Mouse (Mus musculus) hindbrain, embryonic 14.5 days (tissue): ENCODE measurements at regions not wholly inside any gene's neighbourhood (a gene's known extent, or its start where the extent isn't known, plus 50 kb on each side); places are given as distances from the start of the nearest gene placed in this dataset.

Experiments used
- ATAC-seq: fragments of 200-750 bp; cut with Nextera tagmentation; 2 replicates; pipeline ENCODE4 v1.8.0; 2017; ENCODE audit warnings: moderate number of reproducible peaks, mild to moderate bottlenecking, moderate TSS enrichment, moderate library complexity; ENCODE audit not compliant: low FRiP score
- DNase-seq: peaks from one replicate; pipeline ENCODE4 v3.0.0-alpha.2; 2015; ENCODE audit warnings: low spot score
- H3K27ac ChIP-seq: fragments of 300-500 bp; sonication (generic); 2 replicates; pipeline ENCODE4 v1.5.1; 2014; ENCODE audit warnings: mild to moderate bottlenecking, moderate library complexity
- H3K27me3 ChIP-seq: fragments of 300-500 bp; sonication (generic); 2 replicates; pipeline ENCODE4 v1.6.1; 2014; ENCODE audit warnings: mild to moderate bottlenecking, low read length, mixed read lengths; ENCODE audit not compliant: control insufficient read depth, insufficient read depth
- H3K36me3 ChIP-seq: fragments of 300-500 bp; sonication (generic); replicated peaks from 2 replicates; pipeline ENCODE4 v1.6.1; 2014; ENCODE audit not compliant: control insufficient read depth, insufficient read depth
- H3K4me1 ChIP-seq: fragments of 300-500 bp; sonication (generic); replicated peaks from 2 replicates; pipeline ENCODE4 v1.6.1; 2014; ENCODE audit warnings: antibody characterized with exemption, low read length, mixed read lengths; ENCODE audit not compliant: control insufficient read depth, insufficient read depth
- H3K4me2 ChIP-seq: fragments of 300-500 bp; sonication (generic); replicated peaks from 2 replicates; pipeline ENCODE4 v1.6.1; 2014; ENCODE audit warnings: mild to moderate bottlenecking, moderate library complexity
- H3K4me3 ChIP-seq: fragments of 300-500 bp; sonication (generic); replicated peaks from 2 replicates; pipeline ENCODE4 v1.5.1; 2014; ENCODE audit warnings: mild to moderate bottlenecking, low read length
- H3K9ac ChIP-seq: fragments of 300-500 bp; sonication (generic); 2 replicates; pipeline ENCODE4 v1.6.1; 2014
- H3K9me3 ChIP-seq: fragments of 300-500 bp; sonication (generic); 2 replicates; pipeline ENCODE4 v1.6.1; 2016; ENCODE audit warnings: low read length; ENCODE audit not compliant: control insufficient read depth
- WGBS: fragments of 180-500 bp; shearing (Covaris S2); extraction: QIAGEN DNeasy Blood & Tissue Kit; methylation state at CpG from one replicate; pipeline ENCODE4 v1.1.7; 2014; 5-methylcytosine and 5-hydroxymethylcytosine counted together

DNA sequence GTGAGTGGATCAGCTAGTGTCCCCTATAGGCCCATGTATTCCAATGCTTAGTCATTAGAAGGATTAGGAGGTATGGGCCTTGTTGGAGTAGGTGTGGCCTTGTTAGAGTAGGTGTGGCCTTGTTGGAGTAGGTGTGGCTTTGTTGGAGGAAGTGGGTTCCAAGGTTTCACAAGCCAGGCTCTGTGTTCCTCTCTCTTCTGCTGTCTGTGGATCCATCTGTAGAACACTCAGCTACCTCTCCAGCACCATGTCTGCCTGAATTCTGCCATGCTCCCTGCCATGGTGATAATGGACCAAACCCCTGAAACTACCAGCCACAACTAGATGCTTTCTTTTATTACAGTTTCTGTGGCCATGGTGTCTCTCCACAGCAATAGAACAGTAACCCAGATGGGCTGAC lies 235.7 kb upstream of the Nr5a2 start:
- H3K36me3 ChIP-seq = no peaks in the 10 kb centered on the region
- H3K27ac ChIP-seq = no peak overlapping the region
- no peak overlapping the region for H3K9ac ChIP-seq
- H3K4me3 ChIP-seq = no peak overlapping the region
- ATAC-seq = no peak
- no peak for DNase-seq
- no peaks in the 10 kb centered on the region for H3K4me1 ChIP-seq
- no peak overlapping the region for H3K4me2 ChIP-seq
- H3K9me3 ChIP-seq = no peaks in the 10 kb centered on the region
- H3K27me3 ChIP-seq = no peaks in the 10 kb centered on the region

DNA sequence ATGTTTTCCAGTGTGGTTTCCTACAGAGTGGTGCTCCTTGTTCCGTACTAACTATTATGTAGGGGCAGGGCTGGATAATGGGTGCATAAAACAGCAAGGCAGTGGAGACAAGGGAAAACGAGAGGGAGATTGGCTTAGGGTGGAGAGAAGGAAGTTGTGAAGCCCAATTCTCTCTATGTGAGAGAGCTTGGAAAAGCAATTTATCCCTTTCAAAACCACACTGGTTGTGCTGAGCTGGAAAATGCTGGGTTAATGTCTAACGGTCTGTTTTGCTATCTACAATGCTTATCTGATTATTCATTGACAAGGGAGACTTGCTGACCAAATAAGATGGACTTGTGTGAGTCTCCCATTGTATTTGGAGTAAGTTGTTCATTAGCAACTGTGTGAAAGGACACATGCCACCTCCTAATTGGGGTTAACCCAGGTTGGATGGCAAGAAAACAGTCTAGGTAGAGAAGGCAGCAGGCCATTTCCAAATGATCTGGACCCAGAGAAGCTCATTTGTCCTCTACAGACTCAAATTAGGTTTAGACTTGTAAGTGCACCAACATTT lies 234.9 kb upstream of the Nr5a2 start:
- no peaks in the 10 kb centered on the region for H3K36me3 ChIP-seq
- no peaks in the 10 kb centered on the region for H3K27me3 ChIP-seq
- H3K4me3 ChIP-seq = no peak overlapping the region
- H3K27ac ChIP-seq = no peak overlapping the region
- H3K9me3 ChIP-seq = no peaks in the 10 kb centered on the region
- ATAC-seq = no peak
- DNase-seq = no peak
- no peak overlapping the region for H3K4me2 ChIP-seq
- no peaks in the 10 kb centered on the region for H3K4me1 ChIP-seq
- no peak overlapping the region for H3K9ac ChIP-seq
- 56% methylated on average over 3 of the region's 3 CpGs for WGBS

- no peaks in the 10 kb centered on the region for H3K9me3 ChIP-seq
- ATAC-seq (no peak), DNase-seq (no peak)
- no peak overlapping the region for H3K9ac ChIP-seq
- WGBS = 97% methylated on average over 4 of the region's 4 CpGs
- no peak overlapping the region for H3K27ac ChIP-seq
- no peak overlapping the region for H3K4me3 ChIP-seq
- H3K27me3 ChIP-seq = no peaks in the 10 kb centered on the region
- H3K4me1 ChIP-seq = peaks cover 4% of the 10 kb centered on the region; the same call in 1 of the 2 replicates
- no peaks in the 10 kb centered on the region for H3K36me3 ChIP-seq
- no peak overlapping the region for H3K4me2 ChIP-seq
Measured at GRCm38 (mm10) chr1:137178231-137178630, 218.0 kb upstream of the Nr5a2 start.

DNA sequence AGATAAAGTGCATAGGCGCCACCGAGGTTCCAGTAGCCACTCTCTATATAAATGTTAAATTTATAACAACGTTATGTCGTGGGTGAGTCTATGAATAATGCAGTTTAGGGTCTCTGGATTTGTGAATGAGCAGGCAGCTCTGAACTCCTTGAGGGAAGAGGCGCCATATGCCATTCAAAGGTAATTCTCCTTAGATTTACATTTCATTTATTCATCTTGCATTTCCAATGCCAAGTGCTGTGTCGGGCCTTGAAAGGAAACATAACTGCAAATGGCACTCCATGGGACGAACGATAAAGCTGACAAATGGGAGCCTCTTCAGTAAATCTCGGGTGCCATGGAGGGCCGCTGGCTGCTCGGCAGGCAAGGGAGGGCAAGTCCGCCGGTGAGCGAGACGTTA lies 216.4 kb upstream of the Nr5a2 start:
- H3K4me1 ChIP-seq = peaks cover 4% of the 10 kb centered on the region; the same call in 1 of the 2 replicates
- WGBS = 53% methylated on average over 15 of the region's 15 CpGs

GRCm38 (mm10) chr1:137174081-137174480 lies 213.8 kb upstream of the Nr5a2 start:
- 22% methylated on average over 5 of the region's 5 CpGs for WGBS
- Histone ChIP-seq H3K36me3 (no peaks in the 10 kb centered on the region), H3K4me3 (no peak overlapping the region), H3K27ac (no peak overlapping the region), H3K4me2 (no peak overlapping the region), H3K4me1 (peaks cover 4% of the 10 kb centered on the region; the same call in 1 of the 2 replicates), H3K9ac (no peak overlapping the region), H3K9me3 (no peaks in the 10 kb centered on the region), H3K27me3 (no peaks in the 10 kb centered on the region)
- ATAC-seq = no peak
- DNase-seq = no peak

More for the DNA sequence above, 216.4 kb upstream of the Nr5a2 start:
- Histone ChIP-seq H3K9me3 (no peaks in the 10 kb centered on the region), H3K9ac (no peak overlapping the region), H3K36me3 (no peaks in the 10 kb centered on the region), H3K4me3 (no peak overlapping the region), H3K27ac (no peak overlapping the region), H3K4me2 (0 out of 2 replicates have a peak overlapping the region, but pooled peaks have one; percentile 6), H3K27me3 (no peaks in the 10 kb centered on the region)
- ATAC-seq (no peak), DNase-seq (no peak)

DNA sequence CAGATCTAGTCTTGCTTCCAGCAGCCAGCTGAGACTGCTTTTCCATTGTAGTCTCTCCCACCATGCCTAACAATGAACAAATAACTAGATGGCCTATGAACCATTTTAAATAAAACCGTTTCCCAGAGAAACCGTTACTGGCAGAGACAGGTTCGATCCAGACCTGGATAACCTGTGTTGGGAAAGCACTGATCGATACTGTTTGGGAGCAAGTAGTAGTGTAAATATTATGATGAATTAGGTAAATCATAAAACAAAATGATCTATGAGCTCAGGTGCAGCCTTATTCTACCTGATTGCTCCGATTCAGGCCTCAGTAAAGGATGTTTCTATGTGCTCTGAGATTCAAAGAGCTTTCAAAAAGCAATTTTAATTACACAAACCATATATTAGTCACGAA lies 211.9 kb upstream of the Nr5a2 start:
- WGBS = 79% methylated on average over 6 of the region's 6 CpGs
- Histone ChIP-seq H3K27ac (no peak overlapping the region), H3K4me3 (no peak overlapping the region), H3K27me3 (no peaks in the 10 kb centered on the region), H3K9me3 (no peaks in the 10 kb centered on the region), H3K4me1 (peaks cover 3% of the 10 kb centered on the region; the same call in 1 of the 2 replicates), H3K4me2 (no peak overlapping the region), H3K36me3 (no peaks in the 10 kb centered on the region), H3K9ac (no peak overlapping the region)
- ATAC-seq (no peak), DNase-seq (no peak)

GRCm38 (mm10) chr1:137171451-137171850 lies 211.2 kb upstream of the Nr5a2 start:
- DNase-seq (no peak), ATAC-seq (no peak)
- no peak overlapping the region for H3K27ac ChIP-seq
- 65% methylated on average over 5 of the region's 5 CpGs for WGBS
- H3K4me1 ChIP-seq = no peaks in the 10 kb centered on the region; the same call in 1 of the 2 replicates
- no peak overlapping the region for H3K4me3 ChIP-seq
- no peaks in the 10 kb centered on the region for H3K36me3 ChIP-seq
- H3K4me2 ChIP-seq = no peak overlapping the region
- no peaks in the 10 kb centered on the region for H3K9me3 ChIP-seq
- H3K9ac ChIP-seq = no peak overlapping the region
- H3K27me3 ChIP-seq = no peaks in the 10 kb centered on the region

GRCm38 (mm10) chr1:137147891-137148290 lies 187.6 kb upstream of the Nr5a2 start:
- WGBS = 86% methylated on average over 3 of the region's 3 CpGs
- Histone ChIP-seq H3K9ac (no peak overlapping the region), H3K27me3 (no peaks in the 10 kb centered on the region), H3K4me2 (no peak overlapping the region), H3K9me3 (no peaks in the 10 kb centered on the region), H3K36me3 (no peaks in the 10 kb centered on the region), H3K4me3 (no peak overlapping the region), H3K27ac (no peak overlapping the region), H3K4me1 (no peaks in the 10 kb centered on the region)
- no peak for ATAC-seq
- no peak for DNase-seq

DNA sequence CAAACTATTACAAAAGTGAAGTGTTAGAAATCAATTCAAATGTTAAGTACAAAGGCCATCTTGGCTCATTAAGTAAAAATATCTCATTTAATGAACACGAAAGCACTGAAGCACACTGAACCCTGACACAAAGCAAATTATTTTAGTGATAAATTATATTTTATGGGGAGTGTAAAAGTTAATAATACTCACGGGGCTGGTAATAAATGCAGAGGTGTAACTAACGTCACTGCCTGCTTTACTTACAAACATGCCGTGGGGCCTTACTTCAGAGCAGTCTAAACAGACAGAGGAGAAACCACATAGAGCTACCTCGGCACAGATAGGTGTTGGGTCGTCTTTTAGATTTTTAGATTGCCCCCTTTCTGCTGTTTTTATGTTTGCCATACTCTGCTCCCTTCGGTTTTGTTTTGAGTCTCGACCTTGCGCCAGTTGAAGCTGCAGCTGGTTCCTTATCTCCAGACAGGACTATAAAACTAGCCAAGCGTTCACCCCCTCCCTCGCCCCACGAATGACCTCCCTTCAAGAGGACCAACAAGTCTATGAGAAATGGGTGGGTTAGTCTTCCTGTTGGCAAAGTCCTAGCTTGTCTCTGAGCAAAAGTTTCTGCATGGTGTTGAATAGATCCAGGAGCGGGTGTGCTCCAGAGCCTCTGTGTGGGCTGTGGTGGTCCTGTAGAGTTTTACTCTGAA lies 181.8 kb upstream of the Nr5a2 start:
- DNase-seq (no peak), ATAC-seq (no peak)
- Histone ChIP-seq H3K4me2 (no peak overlapping the region), H3K27me3 (no peaks in the 10 kb centered on the region), H3K9me3 (no peaks in the 10 kb centered on the region), H3K27ac (no peak overlapping the region), H3K4me3 (no peak overlapping the region), H3K9ac (no peak overlapping the region), H3K36me3 (no peaks in the 10 kb centered on the region), H3K4me1 (no peaks in the 10 kb centered on the region)
- 80% methylated on average over 13 of the region's 13 CpGs for WGBS
